Mouse (Mus musculus) lung, postnatal 14 days (tissue): ENCODE measurements around the gene Clic6.
A peak's percentile ranks its signal among the peaks of the same experiment; 100 is the strongest.

Experiments
- DNase-seq: peaks from one replicate; pipeline ENCODE4 v3.0.0; 2021

The Clic6 gene

GRCm38 (mm10) chr16:92535258-92535657 lies 49.7 kb downstream of the Clic6 start:
- DNase-seq, result no peak

- DNase-seq, result no peak
These were observed 52.8 kb downstream of the Clic6 start for GRCm38 (mm10) chr16:92538356-92538755.

- peak; percentile 58 for DNase-seq
These were observed 58.7 kb downstream of the Clic6 start for GRCm38 (mm10) chr16:92544264-92544663.

GRCm38 (mm10) chr16:92548651-92549050 lies 63.1 kb downstream of the Clic6 start:
- peak; percentile 38 for DNase-seq

- no peak for DNase-seq
These were observed 66.0 kb downstream of the Clic6 start for GRCm38 (mm10) chr16:92551266-92552105.

GRCm38 (mm10) chr16:92552106-92552382 lies 66.5 kb downstream of the Clic6 start:
- no peak for DNase-seq

GRCm38 (mm10) chr16:92552858-92553257 lies 67.3 kb downstream of the Clic6 start:
- no peak for DNase-seq

- DNase-seq, result no peak
These were observed 69.5 kb downstream of the Clic6 start for GRCm38 (mm10) chr16:92555051-92555450.

- DNase-seq, result no peak
These were observed 79.8 kb downstream of the Clic6 start for GRCm38 (mm10) chr16:92565291-92565690.

- peak; percentile 91 for DNase-seq
These were observed 80.2 kb downstream of the Clic6 start for GRCm38 (mm10) chr16:92565708-92566107.

GRCm38 (mm10) chr16:92566146-92566545 lies 80.6 kb downstream of the Clic6 start:
- no peak for DNase-seq

- no peak for DNase-seq
These were observed 85.7 kb downstream of the Clic6 start for GRCm38 (mm10) chr16:92571246-92571645.

GRCm38 (mm10) chr16:92573193-92573592 lies 87.7 kb downstream of the Clic6 start:
- no peak for DNase-seq

GRCm38 (mm10) chr16:92575792-92576191 lies 90.3 kb downstream of the Clic6 start:
- DNase-seq, result no peak

GRCm38 (mm10) chr16:92577381-92577780 lies 91.8 kb downstream of the Clic6 start:
- DNase-seq, result no peak

- no peak for DNase-seq
These were observed 93.5 kb downstream of the Clic6 start for GRCm38 (mm10) chr16:92578915-92579653.

- no peak for DNase-seq
These were observed 95.4 kb downstream of the Clic6 start for GRCm38 (mm10) chr16:92580981-92581380.

- DNase-seq, result no peak
These were observed 96.2 kb downstream of the Clic6 start for GRCm38 (mm10) chr16:92581767-92582166.

- no peak for DNase-seq
These were observed 102.3 kb downstream of the Clic6 start for GRCm38 (mm10) chr16:92587836-92588235.
